8 mouse cellular contexts compared by ENCODE assay signal in the genomic region with DNA sequence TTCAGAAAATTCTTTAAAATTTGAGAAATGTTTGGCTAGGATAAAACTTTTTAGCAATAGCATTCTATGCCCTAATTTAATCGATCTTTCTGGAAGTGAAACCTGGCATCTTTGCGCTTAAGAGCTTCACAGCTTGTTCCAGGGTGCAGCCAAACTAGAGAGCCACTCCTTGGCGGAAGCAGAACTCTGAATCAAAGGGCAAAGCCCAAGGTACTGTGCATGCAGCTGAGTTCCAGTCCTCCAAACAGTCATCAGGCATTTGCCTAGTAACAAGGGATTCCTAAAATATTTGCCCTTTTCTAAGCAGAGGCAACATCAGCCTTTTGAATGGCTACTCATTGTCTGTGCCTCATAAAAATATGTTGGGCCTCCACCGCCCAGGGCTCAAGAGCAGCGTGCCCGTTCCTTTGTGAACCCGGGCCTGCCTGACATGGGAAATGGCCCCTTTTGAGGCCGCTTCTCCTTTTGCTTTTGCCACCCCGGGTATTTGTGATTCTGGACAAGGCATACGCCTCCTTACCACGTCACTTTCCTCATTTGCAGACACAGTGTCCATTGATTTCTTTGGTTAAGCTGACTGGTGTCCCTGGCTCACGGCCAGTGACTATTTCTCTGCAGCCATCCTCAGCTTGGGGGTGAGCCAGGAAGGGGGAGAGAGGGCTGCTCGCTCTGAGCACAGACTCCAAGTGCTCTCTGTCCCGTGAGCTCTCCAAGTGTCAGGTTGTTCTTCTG.
DNase-seq lines count a peak whose midpoint lies in the region; ATAC-seq and TF ChIP-seq lines count a peak whose summit lies in the region.

No protein-coding gene starts in this region.

- WGBS in intestine, embryonic 15.5 days = 63% methylated on average over 14 of the region's 14 CpGs
- WGBS in intestine, postnatal 0 days = 74% methylated on average over 14 of the region's 14 CpGs
- WGBS in midbrain, embryonic 14.5 days = 25% methylated on average over 14 of the region's 14 CpGs

- H3K36me3 ChIP-seq in intestine, embryonic 15.5 days = no peaks in the 10 kb centered on the region
- H3K36me3 ChIP-seq in intestine, postnatal 0 days (ENCODE audit: control insufficient read depth, insufficient read depth) = no peaks in the 10 kb centered on the region
- no peaks in the 10 kb centered on the region for H3K36me3 ChIP-seq in midbrain, embryonic 14.5 days (ENCODE audit: control insufficient read depth, insufficient read depth, low read length)

- no peak for TF ChIP-seq CTCF in intestine, postnatal 0 days (IDR thresholded peaks at IDR 0.05; ENCODE audit: low read depth)

- H3K4me3 ChIP-seq in intestine, embryonic 15.5 days (replicated peaks) = no peak overlapping the region
- no peak overlapping the region for H3K4me3 ChIP-seq in intestine, postnatal 0 days (ENCODE audit: low read depth, low read length)
- H3K4me3 ChIP-seq in midbrain, embryonic 14.5 days (replicated peaks; ENCODE audit: low read depth, low read length) = no peak overlapping the region

- H3K4me1 ChIP-seq in intestine, embryonic 15.5 days (replicated peaks) = peaks cover 7% of the 10 kb centered on the region
- peaks cover 3% of the 10 kb centered on the region; the same call in 1 of the 2 replicates for H3K4me1 ChIP-seq in intestine, postnatal 0 days (replicated peaks; ENCODE audit: control insufficient read depth, insufficient read depth, low read length)
- H3K4me1 ChIP-seq in midbrain, embryonic 14.5 days (ENCODE audit: control insufficient read depth, insufficient read depth, low read length) = peaks cover 24% of the 10 kb centered on the region

- no peaks in the 10 kb centered on the region for H3K9me3 ChIP-seq in intestine, embryonic 15.5 days
- no peaks in the 10 kb centered on the region for H3K9me3 ChIP-seq in intestine, postnatal 0 days (ENCODE audit: control insufficient read depth)
- H3K9me3 ChIP-seq in midbrain, embryonic 14.5 days (ENCODE audit: control insufficient read depth, low read length) = no peaks in the 10 kb centered on the region

- ATAC-seq in intestine, embryonic 15.5 days = peak; percentile 49; the same call in 1 of the 2 replicates
- no peak for ATAC-seq in intestine, postnatal 0 days
- peak; percentile 63 for ATAC-seq in midbrain, embryonic 14.5 days (ENCODE audit: low FRiP score, low TSS enrichment)

- peak; percentile 33 to 38 for DNase-seq in cerebellum, adult 18-20 months
- peak; percentile 73 to 80 for DNase-seq in frontal cortex, postnatal 10 days (ENCODE audit: low spot score in 2 of 2)
- peak; percentile 89 for DNase-seq in layer of hippocampus, adult 9-11 months
- DNase-seq in midbrain, embryonic 14.5 days = peak; percentile 81
- peak; percentile 6 for DNase-seq in yolk sac, embryonic 10.5 days (ENCODE audit: low spot score)
- DNase-seq in spleen, postnatal 36 days (ENCODE audit: low spot score in 2 of 2) = no peak

- H3K27me3 ChIP-seq in intestine, embryonic 15.5 days (replicated peaks) = peaks cover 14% of the 10 kb centered on the region
- H3K27me3 ChIP-seq in intestine, postnatal 0 days (replicated peaks; ENCODE audit: control insufficient read depth, insufficient read depth, low read length) = peaks cover 28% of the 10 kb centered on the region
- H3K27me3 ChIP-seq in midbrain, embryonic 14.5 days (ENCODE audit: control insufficient read depth, insufficient read depth, low read length) = no peaks in the 10 kb centered on the region

- no peak overlapping the region for H3K27ac ChIP-seq in intestine, embryonic 15.5 days
- no peak overlapping the region for H3K27ac ChIP-seq in intestine, postnatal 0 days (ENCODE audit: low read depth, low read length)
- peak overlapping the region; percentile 68 for H3K27ac ChIP-seq in midbrain, embryonic 14.5 days (replicated peaks; ENCODE audit: low read depth, low read length)

- H3K9ac ChIP-seq in intestine, embryonic 15.5 days = no peak overlapping the region
- no peak overlapping the region for H3K9ac ChIP-seq in intestine, postnatal 0 days (ENCODE audit: low read depth, low read length)
- H3K9ac ChIP-seq in midbrain, embryonic 14.5 days (replicated peaks; ENCODE audit: low read length) = no peak overlapping the region

- no peak overlapping the region for H3K4me2 ChIP-seq in intestine, embryonic 15.5 days (replicated peaks)
- no peak overlapping the region for H3K4me2 ChIP-seq in intestine, postnatal 0 days (replicated peaks; ENCODE audit: low read depth)
- no peak overlapping the region for H3K4me2 ChIP-seq in midbrain, embryonic 14.5 days (ENCODE audit: low read length)

Comparison
In these comparisons a context has a peak if more than half of its experiments do, and no peak if none do; other contexts are left out.
1. DNase-seq: peak in cerebellum, adult 18-20 months (2 of 2), frontal cortex, postnatal 10 days (2 of 2), layer of hippocampus, adult 9-11 months (single experiment), midbrain, embryonic 14.5 days (single experiment) and yolk sac, embryonic 10.5 days (single experiment); none in spleen, postnatal 36 days (0 of 2).